Mouse (Mus musculus): ENCODE data around the gene Acaa1a.

GRCm38 (mm10) chr9:119313096-119313495, 26.4 kb upstream of the Acaa1a start:
- no peak for TF ChIP-seq CTCF (IDR thresholded peaks at IDR 0.05; ENCODE audit: extremely low read depth, insufficient read depth, insufficient read length, insufficient replicate concordance)
- TF ChIP-seq POLR2A (IDR thresholded peaks at IDR 0.05; ENCODE audit: low read depth, low read length), result no peak

Measured in spleen, adult 2 months (tissue).